Mouse (Mus musculus): ENCODE results near the gene Lrrc55. TPM values are rescaled to one million over a fixed set of nuclear protein-coding genes. Genes with fewer than 3 reads are reported as not detected.

Gene Lrrc55
- polyA plus RNA-seq, 1 experiment from 2014 or later, result 0.10 TPM

DNA sequence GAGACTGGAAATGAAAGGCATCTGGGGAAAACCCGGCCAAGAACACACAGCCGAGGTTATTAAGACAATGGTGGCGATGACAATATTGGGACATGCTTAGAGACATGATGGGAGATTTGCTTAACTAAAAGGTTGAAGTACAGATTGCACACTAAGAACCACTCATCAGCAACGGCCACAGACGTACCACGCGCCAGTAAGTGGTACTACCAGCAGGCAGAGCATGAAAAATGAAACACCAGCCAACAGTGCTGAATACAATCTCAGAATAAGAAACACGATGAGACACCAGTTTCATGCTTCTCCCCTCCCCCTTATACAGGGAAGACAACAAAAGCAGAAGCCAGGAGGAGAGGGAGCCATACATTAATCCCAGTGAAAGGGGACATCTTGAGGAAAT is 8.2 kb upstream of the Lrrc55 start:
- Histone ChIP-seq H3K27me3 (replicated peaks; ENCODE audit: insufficient read depth, low read length) (no peaks in the 10 kb centered on the region), H3K27ac (ENCODE audit: low read length) (no peak overlapping the region)
- TF ChIP-seq EP300 (IDR thresholded peaks at IDR 0.05), result no peak

DNA sequence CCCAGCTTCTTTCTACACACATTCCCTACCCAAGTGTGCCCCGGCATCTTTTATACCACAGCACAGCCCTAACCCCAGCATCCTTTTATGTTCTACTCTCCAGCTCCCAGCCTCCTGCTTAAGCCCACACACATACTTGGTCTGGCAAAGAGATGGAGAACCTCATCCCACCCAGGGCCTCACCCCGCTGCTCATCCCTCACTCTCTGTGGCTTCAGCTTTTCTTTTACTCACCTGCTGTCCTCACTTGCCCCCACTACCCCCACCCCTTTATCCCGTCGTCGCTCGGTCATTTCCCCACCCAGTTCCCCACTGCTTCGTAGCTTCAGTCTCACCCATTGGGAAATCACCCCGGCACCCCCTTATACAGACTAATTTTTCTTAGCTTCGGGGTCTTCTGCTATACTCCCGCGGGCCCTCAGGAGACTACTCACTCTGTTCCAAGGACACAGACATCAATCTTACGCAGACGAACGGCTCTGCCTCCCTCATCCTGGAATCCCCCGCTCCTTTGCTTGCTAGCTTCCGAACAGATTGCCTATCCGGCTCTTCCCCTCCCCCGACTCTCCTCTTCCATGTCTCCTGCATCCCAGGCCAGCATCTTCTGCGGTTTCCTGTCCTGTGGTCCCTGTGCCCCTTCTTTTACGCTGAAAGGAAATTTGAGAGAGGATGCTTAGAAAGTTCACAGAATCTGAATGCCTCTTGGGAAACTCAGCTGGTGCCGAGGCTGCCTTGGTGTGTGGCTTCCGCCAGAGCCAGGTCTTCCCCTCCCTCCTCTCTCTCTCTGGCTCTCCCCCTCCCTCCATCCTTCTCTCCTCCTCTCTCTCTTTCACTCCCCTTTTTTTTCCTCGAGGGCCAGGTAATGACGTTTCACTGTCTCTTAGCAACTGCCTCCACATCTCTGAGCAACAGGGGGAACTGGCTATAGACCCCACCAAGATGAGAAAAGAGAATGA is 1.3 kb upstream of the Lrrc55 start:
- 5% methylated on average over 23 of the region's 24 CpGs for WGBS
- no peak for ATAC-seq
- Histone ChIP-seq H3K4me3 (ENCODE audit: low read depth, low read length) (no peak overlapping the region), H3K27ac (ENCODE audit: low read length) (no peak overlapping the region), H3K4me2 (replicated peaks; ENCODE audit: low read depth, low read length) (no peak overlapping the region), H3K9me3 (ENCODE audit: low read length) (no peaks in the 10 kb centered on the region), H3K27me3 (replicated peaks; ENCODE audit: insufficient read depth, low read length) (no peaks in the 10 kb centered on the region), H3K4me1 (ENCODE audit: insufficient read depth, low read depth, low read length) (no peaks in the 10 kb centered on the region), H3K36me3 (ENCODE audit: insufficient read depth, low read length) (no peaks in the 10 kb centered on the region), H3K9ac (replicated peaks; ENCODE audit: low read depth) (no peak overlapping the region)
- no peak for TF ChIP-seq CTCF (IDR thresholded peaks at IDR 0.05)
- TF ChIP-seq EP300 (IDR thresholded peaks at IDR 0.05), result no peak
- DNase-seq (ENCODE audit: low spot score), result no peak

More for the DNA sequence above, 8.2 kb upstream of the Lrrc55 start:
- ATAC-seq (no peak), DNase-seq (ENCODE audit: low spot score) (no peak)
- Histone ChIP-seq H3K9ac (replicated peaks; ENCODE audit: low read depth) (no peak overlapping the region), H3K4me3 (ENCODE audit: low read depth, low read length) (no peak overlapping the region), H3K4me1 (ENCODE audit: insufficient read depth, low read depth, low read length) (no peaks in the 10 kb centered on the region), H3K9me3 (ENCODE audit: low read length) (no peaks in the 10 kb centered on the region), H3K36me3 (ENCODE audit: insufficient read depth, low read length) (no peaks in the 10 kb centered on the region), H3K4me2 (replicated peaks; ENCODE audit: low read depth, low read length) (no peak overlapping the region)
- WGBS, result 81% methylated on average over 8 of the region's 8 CpGs

DNA sequence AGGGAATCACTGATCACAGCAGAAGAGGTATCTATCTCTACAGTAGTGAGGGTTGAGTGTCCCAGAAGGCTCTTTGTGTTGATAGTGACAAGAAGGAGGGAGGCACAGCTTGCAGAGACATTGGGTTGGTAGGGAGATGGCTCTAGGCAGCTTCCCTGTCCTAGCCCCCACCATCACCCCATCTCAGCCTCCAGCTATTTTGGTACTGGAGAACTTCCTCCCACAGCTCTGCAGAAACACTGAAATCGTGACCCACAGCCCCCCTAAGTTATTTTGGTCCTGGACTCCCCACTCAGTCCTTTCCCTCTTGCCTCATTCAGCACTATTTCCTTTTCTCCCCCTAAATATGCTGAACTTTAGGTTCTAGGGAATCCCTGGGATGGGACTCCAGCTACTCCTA is 2.4 kb downstream of the Lrrc55 start:
- no peak for DNase-seq (ENCODE audit: low spot score)
- H3K27me3 ChIP-seq (replicated peaks; ENCODE audit: insufficient read depth, low read length), result no peaks in the 10 kb centered on the region
- no peak overlapping the region for H3K9ac ChIP-seq (replicated peaks; ENCODE audit: low read depth)
- no peak for ATAC-seq
- H3K27ac ChIP-seq (ENCODE audit: low read length), result no peak overlapping the region
- H3K9me3 ChIP-seq (ENCODE audit: low read length), result no peaks in the 10 kb centered on the region
- H3K36me3 ChIP-seq (ENCODE audit: insufficient read depth, low read length), result no peaks in the 10 kb centered on the region
- TF ChIP-seq CTCF (IDR thresholded peaks at IDR 0.05), result no peak
- TF ChIP-seq EP300 (IDR thresholded peaks at IDR 0.05), result no peak
- WGBS, result 36% methylated on average over 1 of the region's 1 CpGs
- H3K4me1 ChIP-seq (ENCODE audit: insufficient read depth, low read depth, low read length), result no peaks in the 10 kb centered on the region
- no peak overlapping the region for H3K4me3 ChIP-seq (ENCODE audit: low read depth, low read length)
- no peak overlapping the region for H3K4me2 ChIP-seq (replicated peaks; ENCODE audit: low read depth, low read length)

DNA sequence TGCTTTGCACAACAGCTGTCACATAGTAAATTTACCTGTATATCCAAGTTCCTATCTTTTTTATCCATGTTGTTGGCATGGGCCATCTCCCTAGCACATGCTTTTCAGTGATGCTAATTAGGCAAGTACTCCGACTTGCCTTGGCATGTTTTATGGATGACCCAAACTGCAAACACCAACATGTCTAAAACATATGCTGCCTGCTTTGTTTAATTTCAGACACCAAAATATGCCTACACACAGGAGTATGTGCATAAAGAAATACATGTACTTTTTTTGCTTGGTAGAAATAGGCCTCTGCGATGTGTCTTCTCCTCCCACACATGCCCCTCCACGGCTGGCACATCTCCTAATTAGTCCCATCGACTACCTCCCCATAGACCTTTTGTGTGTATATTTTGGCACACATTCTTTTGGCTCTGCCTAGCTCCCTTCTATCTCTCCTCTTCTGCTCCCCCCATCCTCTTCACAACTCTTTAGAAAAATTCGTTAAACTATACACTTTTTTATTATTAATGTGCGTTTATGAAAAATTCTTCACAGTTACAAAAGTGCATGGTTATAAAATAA is 9.3 kb downstream of the Lrrc55 start:
- no peak for TF ChIP-seq CTCF (IDR thresholded peaks at IDR 0.05)
- TF ChIP-seq EP300 (IDR thresholded peaks at IDR 0.05), result no peak
- WGBS, result 87% methylated on average over 6 of the region's 6 CpGs

DNA sequence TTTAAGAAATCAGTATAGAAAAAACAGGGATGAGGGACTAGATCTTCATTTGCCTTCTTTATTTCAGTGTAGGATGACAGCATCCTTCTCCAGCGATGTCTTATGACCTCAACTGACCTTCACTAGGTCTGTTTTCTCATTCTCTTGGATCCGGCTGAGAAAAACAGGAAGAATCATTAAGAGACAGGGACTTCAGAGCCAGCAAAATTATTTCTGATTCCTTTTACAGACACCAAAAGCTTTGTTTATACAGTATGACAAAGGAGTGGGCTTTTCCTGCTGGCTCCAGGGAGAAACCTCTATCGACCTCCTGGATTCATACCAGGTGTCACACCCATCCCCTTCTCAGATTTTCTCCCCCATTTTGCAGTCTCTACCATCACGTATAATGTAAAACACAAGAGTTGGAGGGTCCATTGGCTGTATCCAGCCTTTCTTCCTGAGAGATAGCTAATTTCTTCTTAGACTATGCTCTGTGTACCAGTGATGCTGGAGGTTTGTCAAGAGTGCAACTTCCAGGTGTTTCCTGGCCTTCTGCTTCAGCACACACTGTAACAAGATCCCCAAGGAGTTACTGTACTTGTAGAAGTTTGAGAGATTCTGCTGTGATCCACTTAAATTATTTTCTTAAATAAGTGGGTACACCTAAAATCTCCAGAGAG is 18.7 kb downstream of the Lrrc55 start:
- Histone ChIP-seq H3K4me3 (ENCODE audit: low read depth, low read length) (no peak overlapping the region), H3K27ac (ENCODE audit: low read length) (no peak overlapping the region), H3K4me2 (replicated peaks; ENCODE audit: low read depth, low read length) (no peak overlapping the region), H3K27me3 (replicated peaks; ENCODE audit: insufficient read depth, low read length) (no peaks in the 10 kb centered on the region), H3K9me3 (ENCODE audit: low read length) (no peaks in the 10 kb centered on the region), H3K4me1 (ENCODE audit: insufficient read depth, low read depth, low read length) (no peaks in the 10 kb centered on the region), H3K36me3 (ENCODE audit: insufficient read depth, low read length) (no peaks in the 10 kb centered on the region), H3K9ac (replicated peaks; ENCODE audit: low read depth) (no peak overlapping the region)
- TF ChIP-seq CTCF (IDR thresholded peaks at IDR 0.05) (no peak), EP300 (IDR thresholded peaks at IDR 0.05) (no peak)
- no peak for ATAC-seq
- WGBS, result 35% methylated on average over 4 of the region's 4 CpGs
- no peak for DNase-seq (ENCODE audit: low spot score)

More for the DNA sequence above, 9.3 kb downstream of the Lrrc55 start:
- H3K4me1 ChIP-seq (ENCODE audit: insufficient read depth, low read depth, low read length), result no peaks in the 10 kb centered on the region
- no peak overlapping the region for H3K27ac ChIP-seq (ENCODE audit: low read length)
- H3K9ac ChIP-seq (replicated peaks; ENCODE audit: low read depth), result no peak overlapping the region
- H3K36me3 ChIP-seq (ENCODE audit: insufficient read depth, low read length), result no peaks in the 10 kb centered on the region
- H3K9me3 ChIP-seq (ENCODE audit: low read length), result no peaks in the 10 kb centered on the region
- ATAC-seq (no peak), DNase-seq (ENCODE audit: low spot score) (no peak)
- H3K4me3 ChIP-seq (ENCODE audit: low read depth, low read length), result no peak overlapping the region
- no peak overlapping the region for H3K4me2 ChIP-seq (replicated peaks; ENCODE audit: low read depth, low read length)
- H3K27me3 ChIP-seq (replicated peaks; ENCODE audit: insufficient read depth, low read length), result no peaks in the 10 kb centered on the region

DNA sequence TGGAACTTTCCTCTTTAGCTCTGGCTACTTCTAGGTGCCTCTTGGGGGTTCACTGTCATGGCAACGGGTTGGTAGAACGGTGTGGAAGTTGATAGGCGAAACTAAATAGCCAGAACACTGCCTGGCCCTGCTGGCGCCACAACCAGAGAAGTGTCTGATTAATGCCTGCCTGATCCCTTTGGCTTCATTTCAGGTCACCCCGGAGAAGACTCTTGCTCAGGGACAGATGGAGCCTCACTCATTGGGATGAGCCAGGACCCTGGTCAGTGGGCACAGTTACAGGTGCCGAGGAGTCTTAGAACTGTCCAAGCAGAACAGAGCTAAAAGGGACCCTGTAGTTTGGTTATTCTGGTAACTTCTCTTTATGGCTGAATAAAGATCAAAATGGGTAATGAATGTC is 23.5 kb downstream of the Lrrc55 start:
- H3K4me3 ChIP-seq (ENCODE audit: low read depth, low read length), result no peak overlapping the region
- WGBS, result 81% methylated on average over 6 of the region's 6 CpGs
- ATAC-seq, result no peak
- no peaks in the 10 kb centered on the region for H3K4me1 ChIP-seq (ENCODE audit: insufficient read depth, low read depth, low read length)
- no peaks in the 10 kb centered on the region for H3K27me3 ChIP-seq (replicated peaks; ENCODE audit: insufficient read depth, low read length)
- no peak overlapping the region for H3K4me2 ChIP-seq (replicated peaks; ENCODE audit: low read depth, low read length)
- H3K27ac ChIP-seq (ENCODE audit: low read length), result no peak overlapping the region
- H3K9ac ChIP-seq (replicated peaks; ENCODE audit: low read depth), result no peak overlapping the region
- DNase-seq (ENCODE audit: low spot score), result no peak
- H3K36me3 ChIP-seq (ENCODE audit: insufficient read depth, low read length), result no peaks in the 10 kb centered on the region
- no peaks in the 10 kb centered on the region for H3K9me3 ChIP-seq (ENCODE audit: low read length)
- no peak for TF ChIP-seq CTCF (IDR thresholded peaks at IDR 0.05)
- TF ChIP-seq EP300 (IDR thresholded peaks at IDR 0.05), result no peak

Data from lung, postnatal 0 days (tissue).